Mouse (Mus musculus): Measurements from ENCODE around the gene Psat1. TPM values are rescaled to one million over a fixed set of nuclear protein-coding genes. Genes with fewer than 3 reads are reported as not detected.

Gene Psat1
- polyA plus RNA-seq, 1 experiment from 2014 or later, result 104 TPM

DNA sequence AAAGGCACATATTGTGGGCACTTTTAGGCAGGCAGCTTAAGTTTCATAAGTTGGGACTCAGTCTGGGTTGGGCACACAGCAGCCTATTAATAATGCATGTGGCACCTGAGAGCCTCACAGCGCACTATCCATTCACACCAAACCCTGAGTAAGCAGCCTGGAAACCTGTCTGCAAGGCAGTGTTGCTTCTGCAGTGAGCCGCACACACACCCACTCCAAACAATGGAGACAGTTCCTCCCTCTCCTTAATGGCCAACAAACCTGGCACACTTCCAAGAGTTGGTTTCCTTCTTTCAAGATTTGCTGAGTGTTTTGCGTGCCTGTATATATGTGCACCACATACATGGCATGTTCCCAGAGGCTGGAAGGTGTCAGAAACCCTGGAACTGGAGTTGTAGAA, 3.1 kb upstream of the Psat1 start:
- Histone ChIP-seq H3K27ac (no peak overlapping the region), H3K27me3 (ENCODE audit: insufficient read depth, poor library complexity, severe bottlenecking) (no peaks in the 10 kb centered on the region), H3K9me3 (no peaks in the 10 kb centered on the region), H3K4me1 (replicated peaks) (no peaks in the 10 kb centered on the region), H3K36me3 (peaks cover 22% of the 10 kb centered on the region), H3K4me3 (no peak overlapping the region)
- 93% methylated on average over 3 of the region's 3 CpGs for WGBS
- DNase-seq (ENCODE audit: low spot score), result no peak

DNA sequence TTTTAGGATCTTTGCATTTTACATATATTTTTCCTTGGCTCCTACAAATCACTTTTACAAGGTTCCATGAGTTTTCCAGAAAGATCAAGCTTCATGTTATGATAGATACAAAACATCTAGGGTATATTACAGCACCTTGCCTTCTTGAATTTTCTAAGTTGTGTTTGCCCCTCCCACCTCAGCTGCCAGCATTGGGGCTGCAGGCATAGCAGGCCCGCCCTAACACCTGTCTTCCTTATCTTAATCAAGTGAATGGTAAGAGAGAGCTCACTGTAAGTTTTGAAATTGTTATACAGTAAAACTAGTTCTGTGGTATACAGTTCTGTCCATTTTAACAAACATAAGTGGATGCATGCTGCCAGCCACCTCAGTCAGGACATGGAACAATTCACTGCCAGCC, 1.7 kb upstream of the Psat1 start:
- H3K4me1 ChIP-seq (replicated peaks), result no peaks in the 10 kb centered on the region
- peaks cover 12% of the 10 kb centered on the region; the same call in 1 of the 2 replicates for H3K36me3 ChIP-seq
- H3K4me3 ChIP-seq, result no peak overlapping the region
- no peak overlapping the region for H3K27ac ChIP-seq
- 70% methylated on average over 1 of the region's 1 CpGs for WGBS
- no peaks in the 10 kb centered on the region for H3K27me3 ChIP-seq (ENCODE audit: insufficient read depth, poor library complexity, severe bottlenecking)
- DNase-seq (ENCODE audit: low spot score), result no peak
- no peaks in the 10 kb centered on the region for H3K9me3 ChIP-seq

DNA sequence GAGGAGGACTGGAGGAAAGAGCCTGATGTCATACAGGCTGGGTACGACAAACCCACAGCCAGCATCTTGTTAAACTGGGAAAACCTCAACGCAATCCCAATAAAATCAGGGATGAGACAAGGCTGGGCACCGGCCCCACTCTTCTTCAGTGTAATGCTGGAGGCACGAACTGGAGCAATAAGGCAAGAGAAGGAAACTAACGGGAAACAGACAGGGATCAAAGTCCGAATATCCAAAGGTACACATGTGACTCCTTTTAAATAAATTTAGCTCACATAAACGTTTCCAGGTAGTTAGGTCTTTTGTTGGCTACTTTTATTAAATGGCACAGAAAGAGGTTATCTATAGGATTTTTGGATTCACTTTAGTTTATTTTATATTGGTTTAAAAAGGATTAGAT, 1.3 kb upstream of the Psat1 start:
- Histone ChIP-seq H3K4me1 (replicated peaks) (no peaks in the 10 kb centered on the region), H3K4me3 (no peak overlapping the region), H3K27me3 (ENCODE audit: insufficient read depth, poor library complexity, severe bottlenecking) (no peaks in the 10 kb centered on the region), H3K36me3 (peaks cover 9% of the 10 kb centered on the region; the same call in 1 of the 2 replicates), H3K9me3 (no peaks in the 10 kb centered on the region), H3K27ac (no peak overlapping the region)
- DNase-seq (ENCODE audit: low spot score), result no peak
- 85% methylated on average over 7 of the region's 7 CpGs for WGBS

DNA sequence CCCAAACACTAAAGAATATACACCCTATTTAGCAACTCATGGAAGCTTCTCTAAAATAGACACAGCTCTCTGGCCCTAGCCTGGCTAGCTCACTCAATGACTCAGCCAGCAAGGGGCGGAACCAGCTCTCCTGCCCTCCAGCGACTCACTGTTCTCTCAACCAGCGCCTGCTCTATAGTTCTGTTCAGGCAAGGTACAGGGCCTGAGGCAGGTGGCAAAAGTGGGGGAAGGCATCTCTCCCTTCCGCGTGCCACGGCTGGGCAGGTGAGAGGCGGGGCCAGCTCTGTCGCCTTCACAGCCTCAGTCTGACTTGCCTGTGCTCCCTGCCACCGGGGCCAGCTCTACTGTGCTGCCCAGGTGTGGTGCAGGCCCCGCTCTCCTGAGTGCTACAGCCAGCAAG, 474 bp downstream of the Psat1 start:
- Histone ChIP-seq H3K27me3 (ENCODE audit: insufficient read depth, poor library complexity, severe bottlenecking) (no peaks in the 10 kb centered on the region), H3K4me1 (replicated peaks) (peaks cover 6% of the 10 kb centered on the region; the same call in 1 of the 2 replicates), H3K9me3 (no peaks in the 10 kb centered on the region), H3K4me3 (no peak overlapping the region), H3K27ac (no peak overlapping the region), H3K36me3 (no peaks in the 10 kb centered on the region)
- WGBS, result 70% methylated on average over 10 of the region's 10 CpGs
- no peak for DNase-seq (ENCODE audit: low spot score)

DNA sequence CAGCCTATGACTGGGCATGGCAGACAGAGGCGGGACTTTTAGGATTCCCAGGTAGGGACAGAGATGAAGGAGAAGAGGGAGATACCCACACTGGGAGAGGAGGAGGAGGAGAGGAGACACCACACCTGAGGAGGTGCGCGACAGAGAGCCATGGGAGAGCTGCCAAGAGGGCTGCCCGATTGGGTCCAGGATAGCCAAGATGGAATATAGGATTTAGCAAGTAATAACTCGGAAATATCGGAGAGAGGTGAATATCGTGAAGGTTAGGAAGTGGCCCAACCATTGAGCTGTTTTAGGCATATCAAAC, 4.1 kb downstream of the Psat1 start:
- Histone ChIP-seq H3K4me1 (replicated peaks) (peaks cover 6% of the 10 kb centered on the region; the same call in 1 of the 2 replicates), H3K27ac (no peak overlapping the region), H3K9me3 (no peaks in the 10 kb centered on the region), H3K27me3 (ENCODE audit: insufficient read depth, poor library complexity, severe bottlenecking) (no peaks in the 10 kb centered on the region), H3K4me3 (no peak overlapping the region), H3K36me3 (no peaks in the 10 kb centered on the region)
- WGBS, result 64% methylated on average over 7 of the region's 7 CpGs
- no peak for DNase-seq (ENCODE audit: low spot score)

DNA sequence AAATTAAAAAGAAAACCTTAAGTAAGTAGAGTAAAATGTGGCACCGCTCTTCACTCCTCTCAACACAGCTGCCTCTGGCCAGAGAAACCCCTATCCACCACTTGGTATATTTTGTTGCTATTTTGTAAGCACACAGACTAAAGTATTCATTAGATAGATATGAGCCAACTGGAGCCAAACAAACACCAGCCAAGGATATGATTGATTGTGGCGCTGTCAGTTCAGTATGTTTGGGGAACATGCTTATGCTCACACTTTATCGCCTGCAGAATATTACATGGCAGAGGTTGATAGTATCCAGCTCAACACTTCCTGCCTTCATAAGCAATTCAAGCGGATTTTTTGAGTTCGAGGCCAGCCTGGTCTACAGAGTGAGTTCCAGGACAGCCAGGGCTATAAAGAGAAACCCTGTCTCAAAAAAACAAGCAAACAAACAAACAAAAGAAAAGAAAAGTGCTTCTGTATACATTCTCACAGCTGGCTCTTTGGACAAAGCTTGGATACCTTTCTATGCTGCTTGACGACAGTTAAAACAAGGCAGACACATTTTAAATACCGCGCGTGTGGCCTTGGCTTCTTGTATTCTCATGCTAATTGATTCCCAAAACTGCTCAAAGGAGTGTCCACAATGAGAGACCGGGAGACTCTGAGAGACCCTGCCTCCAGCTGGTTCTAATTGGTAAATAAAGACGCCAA, 4.6 kb downstream of the Psat1 start:
- Histone ChIP-seq H3K27me3 (ENCODE audit: insufficient read depth, poor library complexity, severe bottlenecking) (no peaks in the 10 kb centered on the region), H3K4me3 (no peak overlapping the region), H3K36me3 (no peaks in the 10 kb centered on the region), H3K27ac (no peak overlapping the region), H3K9me3 (no peaks in the 10 kb centered on the region), H3K4me1 (replicated peaks) (peaks cover 6% of the 10 kb centered on the region; the same call in 1 of the 2 replicates)
- 52% methylated on average over 11 of the region's 11 CpGs for whole genome bisulfite sequencing
- DNase-seq (ENCODE audit: low spot score), result peak; percentile 19

DNA sequence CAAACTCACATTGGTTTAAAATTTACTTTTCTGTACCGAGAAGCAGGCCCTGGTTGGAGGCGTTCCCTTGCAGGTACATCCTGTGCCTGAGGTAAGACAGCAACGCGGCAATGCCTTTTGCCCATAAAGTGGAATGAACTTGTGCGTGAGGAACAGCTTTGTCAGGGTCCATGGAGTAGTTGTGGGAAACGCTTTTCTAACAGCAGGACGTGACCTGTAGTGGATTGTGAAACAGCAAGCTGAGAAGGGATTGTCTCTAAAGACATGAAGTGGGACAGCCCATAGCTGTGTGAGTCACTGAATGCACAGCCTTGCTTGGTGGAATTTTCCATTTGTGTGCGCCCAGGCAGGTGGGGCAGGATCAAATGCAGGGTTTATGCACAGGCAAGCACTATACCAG, 5.7 kb downstream of the Psat1 start:
- 85% methylated on average over 8 of the region's 8 CpGs for WGBS
- DNase-seq (ENCODE audit: low spot score), result no peak
- no peaks in the 10 kb centered on the region for H3K9me3 ChIP-seq

DNA sequence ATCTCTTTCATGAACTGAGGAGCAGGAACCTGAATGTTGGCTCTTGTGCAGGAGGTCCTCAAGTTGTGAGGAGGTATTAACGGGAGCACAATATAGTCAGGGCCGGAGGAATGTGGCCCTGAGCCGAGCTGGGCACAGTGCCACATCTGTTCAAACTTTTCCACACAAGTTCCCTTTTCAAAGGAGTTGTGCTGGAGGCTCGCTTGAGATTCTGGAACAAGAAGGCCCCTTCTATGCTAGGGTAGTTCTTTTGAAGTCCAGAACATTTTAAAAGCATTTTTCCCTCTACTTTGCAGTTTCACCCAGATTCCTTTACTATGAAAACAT, 21.5 kb downstream of the Psat1 start:
- H3K9me3 ChIP-seq, result no peaks in the 10 kb centered on the region
- H3K4me1 ChIP-seq (replicated peaks), result peaks cover 29% of the 10 kb centered on the region
- H3K27ac ChIP-seq, result peak overlapping the region; percentile 89
- no peak for DNase-seq (ENCODE audit: low spot score)
- 31% methylated on average over 4 of the region's 4 CpGs for WGBS
- H3K36me3 ChIP-seq, result peaks cover 5% of the 10 kb centered on the region
- H3K4me3 ChIP-seq, result peak overlapping the region; percentile 76
- peaks cover 12% of the 10 kb centered on the region; the same call in 1 of the 2 replicates for H3K27me3 ChIP-seq (ENCODE audit: insufficient read depth, poor library complexity, severe bottlenecking)

More for the DNA sequence above, 5.7 kb downstream of the Psat1 start:
- Histone ChIP-seq H3K4me1 (replicated peaks) (peaks cover 6% of the 10 kb centered on the region; the same call in 1 of the 2 replicates), H3K27ac (no peak overlapping the region), H3K27me3 (ENCODE audit: insufficient read depth, poor library complexity, severe bottlenecking) (no peaks in the 10 kb centered on the region), H3K4me3 (no peak overlapping the region), H3K36me3 (no peaks in the 10 kb centered on the region)

DNA sequence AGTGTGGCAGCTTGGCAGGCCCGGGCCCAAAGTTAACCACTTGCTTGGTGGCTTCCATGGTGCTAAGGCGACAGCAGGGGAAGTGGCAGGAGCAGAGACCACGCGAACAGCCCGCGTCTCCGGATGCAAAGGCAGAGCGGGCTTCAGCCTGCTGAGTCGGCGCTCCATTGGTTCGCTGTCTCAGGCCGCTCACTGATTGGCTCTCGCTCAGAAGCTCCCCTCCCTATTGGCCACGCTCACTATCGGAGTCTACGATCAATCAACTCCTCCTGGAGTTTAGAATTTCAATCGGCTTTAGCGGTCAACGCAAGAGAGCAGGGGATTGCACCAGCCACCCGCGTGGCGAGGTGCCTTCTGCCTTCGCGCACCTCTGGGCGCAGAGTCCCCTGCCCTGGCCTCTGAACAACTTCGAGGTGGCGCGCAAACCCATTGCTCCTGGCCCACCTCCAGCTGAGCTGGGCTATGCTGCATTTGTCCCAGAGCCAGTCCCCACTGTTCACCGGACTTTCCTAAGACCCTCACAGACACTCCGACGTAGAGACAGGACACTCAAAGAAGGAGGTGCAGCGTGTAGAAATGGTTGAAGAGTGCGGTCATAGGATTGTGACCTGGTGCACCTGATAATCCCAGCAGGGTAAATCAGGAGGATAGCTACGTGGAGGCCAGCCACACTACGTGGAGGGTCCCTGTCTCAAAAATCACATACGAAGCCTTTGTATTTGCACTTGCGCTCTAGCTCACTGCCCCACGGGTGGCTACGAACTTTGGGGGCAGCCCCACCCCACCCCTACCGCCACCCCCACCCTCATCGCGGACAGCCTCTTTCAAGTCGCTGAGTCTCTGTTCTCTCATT, 22.0 kb downstream of the Psat1 start:
- peaks cover 12% of the 10 kb centered on the region; the same call in 1 of the 2 replicates for H3K27me3 ChIP-seq (ENCODE audit: insufficient read depth, poor library complexity, severe bottlenecking)
- peak overlapping the region; percentile 89 for H3K27ac ChIP-seq
- H3K9me3 ChIP-seq, result no peaks in the 10 kb centered on the region
- H3K4me3 ChIP-seq, result peak overlapping the region; percentile 76
- DNase-seq (ENCODE audit: low spot score), result peak; percentile 92
- peaks cover 11% of the 10 kb centered on the region for H3K36me3 ChIP-seq
- whole genome bisulfite sequencing, result 2% methylated on average over 43 of the region's 43 CpGs
- H3K4me1 ChIP-seq (replicated peaks), result peaks cover 29% of the 10 kb centered on the region

DNA sequence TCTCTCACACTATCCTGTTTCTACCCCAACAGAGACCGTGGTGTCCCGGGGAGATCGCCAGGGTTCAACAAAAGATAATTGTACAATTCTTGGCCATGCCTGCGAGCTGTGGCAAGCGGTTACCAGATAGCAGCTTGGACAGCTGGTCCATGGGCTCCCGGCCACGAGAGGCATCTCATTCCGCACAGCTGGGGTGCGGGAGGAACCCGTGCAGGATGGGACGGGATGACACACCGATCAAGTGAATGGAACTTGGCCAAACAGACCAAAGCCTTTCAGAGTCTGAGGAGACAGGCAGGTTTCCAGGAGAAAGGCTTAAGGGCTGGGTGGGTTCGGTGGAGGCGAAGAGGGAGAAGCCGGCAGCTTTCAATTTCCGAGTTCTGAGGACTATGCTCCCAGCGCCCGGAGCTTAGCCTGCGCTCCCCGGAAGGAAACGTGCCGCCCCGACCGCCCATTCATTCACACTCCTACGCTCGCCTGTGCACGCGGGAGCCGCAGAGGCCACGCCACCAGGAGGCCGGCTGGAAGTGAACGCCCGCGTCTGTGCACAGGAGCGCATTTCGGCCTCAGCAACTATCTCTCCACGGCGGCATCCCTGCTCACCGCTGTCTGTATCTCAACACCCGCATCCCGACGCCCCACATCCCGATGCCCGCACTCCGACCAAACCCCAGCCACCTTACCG, 22.8 kb downstream of the Psat1 start:
- WGBS, result under 1% methylated on average over 46 of the region's 46 CpGs
- peak overlapping the region; percentile 76 for H3K4me3 ChIP-seq
- peaks cover 12% of the 10 kb centered on the region; the same call in 1 of the 2 replicates for H3K27me3 ChIP-seq (ENCODE audit: insufficient read depth, poor library complexity, severe bottlenecking)
- peaks cover 17% of the 10 kb centered on the region for H3K36me3 ChIP-seq
- peaks cover 29% of the 10 kb centered on the region for H3K4me1 ChIP-seq (replicated peaks)
- peak overlapping the region; percentile 89 for H3K27ac ChIP-seq
- DNase-seq (ENCODE audit: low spot score), result peak; percentile 68
- H3K9me3 ChIP-seq, result no peaks in the 10 kb centered on the region

DNA sequence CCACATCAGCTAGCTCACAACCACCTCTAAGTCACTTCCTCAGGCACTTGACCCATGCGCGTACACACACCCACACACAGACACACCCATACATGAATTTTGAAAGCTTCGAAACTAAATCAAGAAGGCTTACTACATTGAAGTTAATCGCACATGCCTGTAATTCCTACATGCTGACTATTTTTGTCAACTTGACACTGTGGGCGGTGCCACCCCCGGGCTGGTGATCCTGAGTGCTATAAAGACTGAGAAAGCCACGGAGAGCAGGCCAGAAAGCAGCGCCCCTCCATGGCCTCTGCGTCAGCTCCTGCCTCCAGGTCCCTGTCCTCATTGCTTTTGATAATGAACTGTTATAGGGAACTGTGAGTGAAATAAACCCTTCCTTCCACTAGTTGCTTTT, 23.7 kb downstream of the Psat1 start:
- Histone ChIP-seq H3K9me3 (no peaks in the 10 kb centered on the region), H3K4me3 (peak overlapping the region; percentile 76), H3K27me3 (ENCODE audit: insufficient read depth, poor library complexity, severe bottlenecking) (peaks cover 12% of the 10 kb centered on the region; the same call in 1 of the 2 replicates), H3K4me1 (replicated peaks) (peaks cover 29% of the 10 kb centered on the region), H3K36me3 (peaks cover 26% of the 10 kb centered on the region), H3K27ac (peak overlapping the region; percentile 89; the same call in 1 of the 2 replicates)
- 44% methylated on average over 9 of the region's 9 CpGs for WGBS
- peak; percentile 17 for DNase-seq (ENCODE audit: low spot score)

DNA sequence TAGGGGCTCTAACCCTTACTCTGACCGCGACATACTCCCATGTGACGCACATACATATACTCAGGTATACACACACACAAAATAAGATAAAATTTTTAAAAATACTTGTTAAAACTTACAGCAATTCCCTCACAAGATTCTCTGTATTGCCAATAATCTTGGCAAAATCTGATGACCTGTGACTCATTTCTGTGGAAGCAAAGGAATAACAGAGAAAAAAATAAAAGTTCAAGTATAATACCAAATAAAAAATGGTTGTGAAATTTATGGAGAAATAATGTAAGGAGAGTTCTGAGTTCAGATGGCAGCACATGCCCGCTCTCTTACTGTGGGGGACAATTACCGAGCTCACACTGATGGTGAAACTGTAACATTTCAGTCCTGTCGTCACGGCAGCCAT, 27.8 kb downstream of the Psat1 start:
- WGBS, result 96% methylated on average over 7 of the region's 7 CpGs
- no peak overlapping the region for H3K4me3 ChIP-seq
- peaks cover 17% of the 10 kb centered on the region for H3K4me1 ChIP-seq (replicated peaks)
- H3K27me3 ChIP-seq (ENCODE audit: insufficient read depth, poor library complexity, severe bottlenecking), result no peaks in the 10 kb centered on the region
- DNase-seq (ENCODE audit: low spot score), result no peak
- no peaks in the 10 kb centered on the region for H3K9me3 ChIP-seq
- peaks cover 66% of the 10 kb centered on the region for H3K36me3 ChIP-seq
- no peak overlapping the region for H3K27ac ChIP-seq

DNA sequence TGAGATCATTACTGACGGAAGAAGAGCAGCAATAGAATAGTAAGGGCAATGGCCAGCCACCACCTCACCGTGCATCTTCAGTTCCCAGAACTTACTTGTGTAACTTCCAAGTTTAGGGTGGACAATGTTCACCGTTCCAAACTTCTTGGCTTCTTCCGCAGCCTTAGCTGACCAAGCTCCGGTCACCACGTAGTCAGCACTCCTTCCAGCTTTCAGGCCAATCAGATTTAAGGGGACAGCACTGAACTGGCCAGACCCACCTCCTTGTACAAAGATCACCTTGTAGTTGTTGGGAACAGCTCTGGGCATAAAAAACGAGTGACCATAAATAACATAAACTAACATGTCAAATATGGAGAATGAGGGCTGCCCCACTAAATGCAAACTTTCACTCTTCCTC, 29.0 kb downstream of the Psat1 start:
- Histone ChIP-seq H3K27me3 (ENCODE audit: insufficient read depth, poor library complexity, severe bottlenecking) (no peaks in the 10 kb centered on the region), H3K4me3 (no peak overlapping the region), H3K36me3 (peaks cover 78% of the 10 kb centered on the region), H3K27ac (no peak overlapping the region), H3K9me3 (no peaks in the 10 kb centered on the region), H3K4me1 (replicated peaks) (peaks cover 5% of the 10 kb centered on the region)
- DNase-seq (ENCODE audit: low spot score), result no peak
- 97% methylated on average over 7 of the region's 7 CpGs for WGBS

All from hindbrain, embryonic 10.5 days (tissue).